Mouse (Mus musculus) forelimb bud, embryonic 11.5 days (tissue): ENCODE results near the gene Il1rap.

Experiments used
- DNase-seq: peaks from one replicate; pipeline ENCODE4 v3.0.0-alpha.2; 2012; ENCODE audit warnings: low read depth, low spot score

The Il1rap gene

DNA sequence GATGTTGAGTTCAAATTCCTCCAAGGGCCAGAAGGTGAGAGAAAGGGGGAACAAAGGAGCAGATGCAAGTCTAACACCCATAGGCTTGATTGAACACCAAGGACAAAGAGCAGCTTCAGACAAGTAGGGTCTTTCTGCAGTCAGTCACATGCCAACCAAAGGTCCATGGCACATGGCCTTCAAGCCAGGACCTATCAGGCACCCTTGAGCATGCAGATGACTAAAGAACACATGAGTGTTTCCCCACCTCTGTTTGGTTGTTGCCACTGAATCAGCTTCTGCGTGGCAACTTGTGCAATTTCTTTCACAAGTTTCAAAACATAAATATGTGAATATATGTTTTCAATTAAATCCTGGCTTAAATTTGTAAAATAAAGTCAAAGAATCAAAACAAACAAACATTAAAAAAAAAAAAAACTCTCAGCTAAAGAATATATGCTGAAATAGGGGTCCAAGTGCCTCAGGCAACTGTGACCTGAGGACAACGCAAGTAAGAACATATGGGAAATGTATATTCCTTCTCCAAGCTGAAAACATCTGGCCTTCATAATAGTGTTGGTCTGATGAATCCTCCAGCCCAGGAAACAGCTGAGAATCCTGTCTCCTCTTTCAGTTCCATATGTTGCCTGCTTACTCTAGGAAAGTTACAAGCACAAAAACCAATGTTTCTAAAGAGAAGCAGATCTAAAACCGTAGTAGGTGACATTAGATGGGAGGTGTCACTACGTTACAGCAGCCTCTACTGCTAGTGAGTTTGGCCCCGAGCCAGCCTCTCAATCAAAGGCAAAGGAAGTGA is 142.6 kb downstream of the Il1rap start:
- peak; percentile 41 for DNase-seq

GRCm38 (mm10) chr16:26728139-26728538 is 146.6 kb downstream of the Il1rap start:
- DNase-seq, result no peak

DNA sequence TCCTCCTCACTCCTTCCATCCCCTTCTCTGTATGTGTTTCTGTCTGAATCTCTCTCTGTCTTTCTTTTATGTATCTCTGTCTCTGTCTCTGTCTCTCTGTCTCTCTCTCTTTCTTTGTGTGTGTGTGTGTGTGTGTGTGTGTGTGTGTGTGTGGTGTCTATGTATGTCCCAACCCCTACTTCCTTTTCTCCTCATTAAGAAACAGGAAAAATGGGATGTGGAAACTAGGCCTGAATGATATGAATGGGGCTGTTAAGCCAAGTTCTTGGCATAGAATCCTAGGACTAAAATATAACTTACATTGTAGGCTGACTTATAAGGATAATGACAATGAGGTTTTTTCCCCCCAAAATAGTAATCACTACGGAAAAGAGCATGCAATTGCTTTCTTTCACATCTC is 149.4 kb downstream of the Il1rap start:
- no peak for DNase-seq

- no peak for DNase-seq
Measured at GRCm38 (mm10) chr16:26732566-26732965, 151.1 kb downstream of the Il1rap start.

DNA sequence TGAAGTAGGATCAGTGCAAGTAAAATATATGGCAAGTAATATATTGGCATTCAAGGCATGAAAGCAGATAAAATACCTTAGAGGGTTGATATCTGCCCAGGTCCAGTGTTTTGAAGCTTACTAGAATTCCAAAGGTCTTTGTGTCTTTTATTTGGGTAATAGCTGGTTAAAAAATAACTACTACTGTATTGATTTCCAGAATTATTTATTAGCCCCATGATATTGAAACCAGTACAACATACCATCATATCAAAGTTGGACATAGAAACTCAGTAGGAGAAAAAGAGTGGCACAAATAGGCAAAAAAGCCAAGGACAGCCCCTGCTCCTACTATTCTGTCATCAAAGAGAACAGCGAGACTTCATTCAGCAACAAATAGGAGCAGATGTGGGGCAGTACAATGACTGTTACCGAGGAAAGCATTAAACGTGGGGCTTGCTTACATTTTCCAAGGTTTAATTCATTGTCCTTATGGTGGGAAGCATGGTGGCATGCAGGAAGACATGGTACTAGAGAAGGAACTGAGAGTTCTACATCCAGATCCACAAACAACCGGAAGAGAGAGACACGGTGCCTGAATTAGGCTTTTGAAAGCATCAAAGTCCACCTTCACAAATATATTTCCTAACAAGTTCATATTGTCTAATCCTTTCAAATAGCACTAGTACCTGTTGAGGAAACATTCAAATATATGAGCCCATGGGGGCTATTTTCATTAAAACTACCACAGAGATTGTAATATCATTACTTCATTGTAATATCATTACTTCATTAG is 174.1 kb downstream of the Il1rap start:
- no peak for DNase-seq

GRCm38 (mm10) chr16:26775976-26776375 is 194.5 kb downstream of the Il1rap start:
- no peak for DNase-seq

DNA sequence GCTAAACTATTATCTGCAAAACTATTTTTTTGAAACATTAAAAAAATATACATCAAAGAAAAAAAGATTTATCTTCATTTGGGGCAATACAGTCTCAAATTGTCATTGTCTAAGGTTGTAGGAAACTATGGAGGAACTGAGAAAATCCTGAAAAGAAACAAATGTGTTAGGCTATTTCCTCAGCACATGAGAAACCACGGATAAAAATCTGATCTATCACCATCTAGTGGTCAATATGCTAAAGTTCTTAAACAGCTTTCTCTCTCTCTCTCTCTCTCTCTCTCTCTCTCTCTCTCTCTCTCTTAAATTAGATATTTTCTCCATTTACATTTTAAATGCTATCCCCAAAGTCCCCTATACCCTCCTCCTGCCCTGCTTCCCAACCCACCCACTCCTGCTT is 195.6 kb downstream of the Il1rap start:
- no peak for DNase-seq
